Mouse (Mus musculus): Measurements from ENCODE around the gene Tmub2.
"Not testable (repeated sequence)": the region's sequence is repeated elsewhere in the genome, so short reads cannot be mapped to it uniquely, and the experiment has no call there.

The Tmub2 gene

DNA sequence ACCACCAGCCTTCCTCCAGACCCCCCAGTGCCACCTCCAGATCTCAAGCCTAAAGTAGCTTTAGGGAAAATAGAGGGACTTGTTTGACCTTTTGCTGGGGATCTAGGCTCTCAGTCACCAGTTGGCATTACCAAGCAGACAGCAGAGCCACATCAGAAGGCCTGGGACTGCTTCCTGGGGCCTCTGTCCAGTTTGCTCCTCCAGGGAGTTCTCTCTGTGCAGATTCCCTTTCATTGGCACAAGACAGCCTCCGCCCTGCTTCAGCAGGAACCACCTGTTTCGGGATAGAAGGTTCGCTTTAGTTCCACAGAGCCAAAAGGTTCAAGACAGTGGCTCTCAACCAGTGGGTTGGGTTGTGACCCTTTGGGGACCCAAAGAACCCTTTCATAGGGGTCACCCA lies 5.1 kb upstream of the Tmub2 start:
- DNase-seq, result no peak

DNA sequence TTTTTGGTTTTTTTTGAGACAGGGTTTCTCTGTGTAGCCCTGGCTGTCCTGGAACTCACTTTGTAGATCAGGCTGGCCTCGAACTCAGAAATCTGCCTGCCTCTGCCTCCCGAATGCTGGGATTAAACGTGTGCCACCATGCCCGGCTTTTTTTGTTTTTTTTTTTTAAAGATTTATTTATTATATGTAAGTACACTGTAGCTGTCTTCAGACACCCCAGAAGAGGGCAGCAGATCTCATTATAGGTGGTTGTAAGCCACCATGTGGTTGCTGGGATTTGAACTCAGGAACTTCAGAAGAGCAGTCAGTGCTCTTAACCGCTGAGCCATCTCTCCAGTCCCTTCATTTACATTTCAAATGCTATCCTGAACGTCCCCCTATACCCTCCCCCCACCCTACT lies 4.5 kb upstream of the Tmub2 start:
- not testable (repeated sequence) for DNase-seq

DNA sequence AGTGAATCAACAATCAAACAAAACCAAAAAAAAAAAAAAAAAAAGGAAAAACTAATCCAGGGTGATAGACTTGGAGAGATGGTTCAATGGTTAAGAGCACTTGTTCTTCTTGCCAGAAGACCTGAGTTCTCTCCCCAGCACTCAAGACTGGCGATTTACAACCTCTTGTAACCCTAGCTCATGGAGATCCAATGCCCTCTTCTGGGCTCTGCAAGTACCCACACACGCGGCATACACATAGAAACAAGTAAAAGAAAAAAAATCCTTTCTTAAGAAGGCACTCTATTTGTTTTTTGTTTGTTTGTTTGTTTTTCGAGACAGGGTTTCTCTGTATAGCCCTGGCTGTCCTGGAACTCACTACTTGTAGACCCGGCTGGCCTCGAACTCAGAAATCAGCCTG lies 809 bp upstream of the Tmub2 start:
- no peak for DNase-seq

DNA sequence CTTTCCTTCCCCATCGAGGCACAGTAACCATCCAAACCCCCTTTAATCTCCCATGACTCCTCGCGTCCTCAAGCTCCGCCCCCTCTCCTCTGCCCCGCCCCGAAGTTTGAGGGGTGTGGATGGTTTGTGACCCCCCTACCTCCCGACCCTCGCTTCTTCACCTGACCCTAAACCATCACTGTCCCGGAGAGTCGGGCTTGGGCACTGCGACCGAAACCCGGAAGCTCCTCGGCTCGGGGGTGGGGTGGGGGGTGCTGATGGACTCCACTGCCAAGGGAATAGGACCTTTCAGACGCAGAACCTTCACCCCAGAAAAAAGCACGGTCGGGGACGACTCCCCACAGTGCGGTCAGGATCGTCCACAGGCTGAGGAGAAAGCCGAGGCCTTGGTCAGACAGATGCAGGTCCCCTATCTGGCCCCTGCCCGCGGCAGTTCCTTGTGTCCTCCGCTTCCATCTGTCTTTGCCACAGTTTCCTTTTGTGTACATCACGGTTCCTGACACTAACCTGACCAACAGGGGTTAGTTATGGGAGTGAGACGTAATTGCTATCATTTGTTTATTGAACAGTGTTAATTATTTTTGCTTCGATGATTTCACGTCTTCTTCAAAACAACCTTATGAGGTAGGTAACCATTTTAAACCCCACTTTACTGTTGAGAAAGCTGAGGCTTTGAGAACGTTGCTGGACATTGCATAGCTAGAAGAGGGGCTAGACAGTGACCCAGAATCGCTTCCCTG lies 534 bp downstream of the Tmub2 start:
- DNase-seq, result peak in 1 of 2 experiments; percentile 53

DNA sequence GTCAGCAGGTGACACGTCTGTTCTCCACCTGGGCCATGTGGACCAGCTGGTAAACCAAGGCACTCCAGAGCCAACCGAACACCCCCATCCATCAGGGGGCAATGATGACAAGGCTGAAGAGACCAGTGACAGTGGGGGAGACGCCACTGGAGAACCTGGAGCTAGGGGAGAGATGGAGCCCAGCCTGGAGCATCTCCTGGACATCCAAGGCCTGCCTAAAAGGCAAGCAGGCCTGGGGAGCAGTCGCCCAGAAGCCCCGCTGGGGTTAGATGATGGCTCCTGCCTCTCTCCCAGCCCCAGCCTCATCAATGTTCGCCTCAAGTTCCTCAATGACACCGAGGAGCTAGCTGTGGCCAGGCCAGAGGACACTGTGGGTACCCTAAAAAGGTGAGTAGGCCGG lies 2.8 kb downstream of the Tmub2 start:
- no peak for DNase-seq

DNA sequence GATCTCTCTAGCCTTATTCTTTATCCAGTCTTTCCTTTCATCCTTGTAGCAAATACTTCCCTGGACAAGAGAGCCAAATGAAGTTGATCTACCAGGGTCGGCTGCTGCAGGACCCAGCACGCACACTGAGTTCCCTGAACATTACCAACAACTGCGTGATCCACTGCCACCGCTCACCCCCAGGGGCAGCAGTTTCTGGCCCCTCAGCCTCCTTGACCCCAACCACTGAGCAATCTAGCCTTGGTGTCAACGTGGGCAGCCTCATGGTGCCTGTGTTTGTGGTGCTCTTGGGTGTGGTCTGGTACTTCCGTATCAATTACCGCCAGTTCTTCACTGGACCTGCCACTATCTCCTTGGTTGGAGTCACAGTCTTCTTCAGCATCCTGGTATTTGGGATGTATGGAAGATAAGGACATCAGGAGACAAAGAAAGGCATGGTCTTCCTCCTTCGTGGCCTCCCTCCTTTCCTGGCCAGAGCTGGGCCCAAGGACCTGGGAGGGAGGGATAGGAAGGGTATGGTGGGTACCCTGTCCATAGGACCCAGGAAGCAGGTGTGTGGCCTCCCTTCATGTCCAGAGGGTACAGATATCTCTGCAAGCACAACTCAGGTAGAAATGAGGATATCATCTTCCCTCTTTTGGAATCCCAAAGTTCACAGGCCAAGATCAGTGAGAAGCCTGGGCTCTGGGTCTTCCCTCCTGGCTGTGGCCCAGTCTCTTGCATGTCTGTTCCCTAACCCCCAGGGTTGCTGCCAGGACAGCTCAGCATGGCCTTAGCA lies 3.5 kb downstream of the Tmub2 start:
- no peak for DNase-seq

DNA sequence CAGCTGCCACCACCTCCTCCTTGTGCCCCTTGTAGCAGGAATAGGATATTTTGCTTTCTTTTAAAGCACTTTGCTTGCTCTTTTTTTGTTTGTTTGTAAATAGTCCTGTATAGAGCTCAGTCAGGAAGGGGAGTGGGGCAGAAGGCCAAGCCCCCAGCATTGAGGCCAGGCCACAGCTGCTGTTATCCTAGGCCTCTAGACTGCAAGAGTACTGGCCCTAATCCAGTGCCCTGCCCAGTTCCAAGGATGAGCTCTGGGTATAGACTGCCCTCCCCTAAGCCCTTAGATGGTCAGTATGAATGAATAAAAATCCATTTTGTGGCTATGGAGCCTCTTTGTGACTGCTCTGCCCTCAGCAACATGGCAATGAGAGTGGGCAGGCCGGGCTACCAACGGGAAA lies 4.2 kb downstream of the Tmub2 start:
- DNase-seq, result no peak

DNA sequence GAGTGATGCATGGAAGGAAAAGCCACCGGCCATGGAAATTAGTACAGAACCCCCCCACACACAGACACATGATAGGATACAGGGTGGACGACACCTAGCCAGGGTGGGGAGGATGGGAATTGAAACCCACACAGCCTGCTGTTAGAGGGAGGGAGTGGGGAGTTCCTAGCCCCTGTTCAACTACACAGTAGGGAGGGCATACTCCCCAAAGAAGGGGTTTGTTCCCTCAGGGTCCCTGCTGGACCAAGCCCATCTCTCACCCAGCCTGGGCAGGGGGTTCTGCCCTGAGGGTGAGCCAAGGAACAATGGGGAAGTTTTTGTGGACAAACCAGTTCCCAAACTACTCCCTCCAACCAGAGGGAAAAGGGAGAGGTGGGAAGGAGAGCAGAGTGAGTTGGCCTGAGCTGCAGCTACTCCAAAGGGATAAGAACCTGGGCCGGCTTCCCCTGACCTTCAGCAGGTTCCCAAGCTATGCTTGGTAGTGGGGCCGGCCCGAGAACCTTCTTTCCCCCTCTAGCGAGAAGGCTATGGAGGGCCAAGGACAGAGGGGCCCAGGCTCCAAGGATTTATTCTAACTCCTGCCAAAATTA lies 4.9 kb downstream of the Tmub2 start:
- no peak for DNase-seq

DNA sequence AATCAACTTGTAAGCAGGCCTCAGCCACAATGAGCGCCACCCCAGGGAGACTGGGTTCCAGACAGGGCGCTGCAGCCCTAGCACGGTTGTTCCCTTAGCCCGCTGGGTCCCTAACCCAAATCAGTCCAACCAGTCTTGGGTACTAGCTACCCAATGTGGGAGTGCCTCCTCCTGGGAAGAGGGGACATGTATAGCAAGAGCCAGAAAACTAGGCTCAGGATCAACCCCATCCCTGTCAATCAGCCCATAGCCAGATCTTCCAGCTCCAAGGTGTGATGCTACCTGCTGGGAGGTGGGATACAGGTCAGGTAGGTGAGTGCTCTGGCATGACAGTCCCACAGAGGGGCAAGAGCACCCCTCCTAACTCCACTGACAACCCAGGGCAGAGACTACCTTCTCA lies 5.4 kb downstream of the Tmub2 start:
- DNase-seq, result no peak

DNA sequence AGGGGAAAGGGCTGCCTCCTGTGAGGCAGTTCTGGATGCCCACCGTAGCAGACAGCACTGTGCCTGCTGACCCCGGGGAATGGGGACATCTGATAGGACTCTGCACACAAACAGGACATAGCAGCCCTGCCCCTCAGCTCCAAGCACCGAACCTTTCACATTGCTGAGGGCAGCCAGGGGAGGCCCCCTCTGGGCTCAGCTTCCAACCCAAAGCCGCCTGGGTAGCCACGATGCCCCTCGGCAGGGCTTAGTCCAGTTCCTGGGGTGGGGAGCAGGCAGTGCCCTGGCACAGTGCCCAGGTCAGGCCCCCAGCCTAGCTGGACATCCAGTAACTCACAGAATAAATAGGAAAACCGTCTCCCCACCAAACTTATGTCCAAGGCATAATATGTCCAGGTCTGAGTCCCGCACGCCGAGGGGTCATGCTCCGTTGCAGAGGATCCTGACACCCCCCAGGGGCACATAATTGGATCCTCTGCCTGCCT lies 6.4 kb downstream of the Tmub2 start:
- DNase-seq, result no peak

DNA sequence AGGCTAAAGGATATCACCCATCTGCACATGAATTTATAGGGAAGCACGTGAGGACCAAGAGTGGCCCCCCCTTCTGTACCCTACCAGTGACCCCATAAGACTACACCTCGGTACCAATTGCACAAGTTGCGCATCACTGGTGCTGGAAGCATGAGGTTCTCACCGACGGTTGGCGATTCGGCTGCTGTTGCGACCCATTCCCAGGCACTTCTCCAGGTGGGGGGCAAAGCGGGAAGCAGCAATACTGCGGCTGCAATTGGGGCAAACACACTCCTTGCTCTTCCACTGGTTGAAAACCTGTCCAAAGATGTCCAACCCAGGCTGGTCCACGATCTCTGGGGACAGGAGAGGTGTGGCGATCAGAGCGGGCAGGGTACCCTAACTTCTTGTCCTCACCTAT lies 9.2 kb downstream of the Tmub2 start:
- no peak for DNase-seq

DNA sequence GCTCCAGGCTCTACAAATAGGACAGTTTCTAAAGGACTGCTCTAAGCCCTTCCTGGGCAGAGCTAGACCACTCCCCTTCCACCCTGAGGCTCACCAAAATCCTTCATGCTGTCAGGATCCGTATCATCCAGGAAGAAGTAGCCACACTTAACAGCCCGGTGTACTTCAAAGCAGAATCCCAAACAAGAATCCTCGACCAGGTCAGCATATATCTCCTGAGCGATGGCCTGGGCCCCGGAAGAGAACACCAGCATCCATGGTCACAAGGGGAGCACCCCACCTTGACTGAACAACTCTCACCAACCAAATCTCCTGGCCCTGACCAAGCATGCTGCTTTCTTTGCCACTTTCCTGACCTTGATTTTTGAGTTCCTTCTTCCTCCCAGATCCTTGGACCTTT lies 9.7 kb downstream of the Tmub2 start:
- no peak for DNase-seq

DNA sequence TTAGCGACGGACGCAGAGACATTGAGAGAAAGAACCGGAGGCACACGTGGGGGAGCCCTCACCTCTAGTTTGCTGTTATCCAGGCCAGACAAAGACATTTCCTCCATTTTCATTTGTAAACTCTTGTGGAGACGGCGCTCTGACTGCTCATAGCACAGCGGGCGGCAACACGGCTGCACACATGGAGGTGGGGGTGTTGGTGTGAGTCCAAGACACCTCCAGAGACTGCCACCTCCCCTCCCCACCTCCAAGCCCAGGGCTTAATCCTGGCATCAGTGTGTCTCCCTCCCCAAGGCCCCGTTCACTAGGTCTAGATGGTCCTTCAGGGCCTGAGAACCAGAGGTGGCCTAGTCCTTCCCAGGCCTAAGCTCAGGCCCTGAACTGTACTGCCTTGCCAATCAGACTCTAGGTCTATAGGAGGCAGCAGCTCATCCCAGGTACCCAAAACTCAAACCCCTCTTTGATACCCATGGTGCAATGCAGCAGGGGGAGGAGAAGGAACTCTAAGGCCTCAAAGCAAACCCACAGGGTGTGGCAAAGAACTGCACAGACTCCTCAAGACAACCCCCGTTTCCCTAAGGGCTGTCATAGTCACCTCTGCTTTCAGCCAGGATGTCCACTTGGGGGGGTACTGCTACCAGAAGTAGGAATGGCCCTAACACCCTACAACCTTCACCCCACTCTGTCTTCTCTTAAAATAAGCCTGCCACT lies 10.3 kb downstream of the Tmub2 start:
- peak; percentile 48 to 78 for DNase-seq

DNA sequence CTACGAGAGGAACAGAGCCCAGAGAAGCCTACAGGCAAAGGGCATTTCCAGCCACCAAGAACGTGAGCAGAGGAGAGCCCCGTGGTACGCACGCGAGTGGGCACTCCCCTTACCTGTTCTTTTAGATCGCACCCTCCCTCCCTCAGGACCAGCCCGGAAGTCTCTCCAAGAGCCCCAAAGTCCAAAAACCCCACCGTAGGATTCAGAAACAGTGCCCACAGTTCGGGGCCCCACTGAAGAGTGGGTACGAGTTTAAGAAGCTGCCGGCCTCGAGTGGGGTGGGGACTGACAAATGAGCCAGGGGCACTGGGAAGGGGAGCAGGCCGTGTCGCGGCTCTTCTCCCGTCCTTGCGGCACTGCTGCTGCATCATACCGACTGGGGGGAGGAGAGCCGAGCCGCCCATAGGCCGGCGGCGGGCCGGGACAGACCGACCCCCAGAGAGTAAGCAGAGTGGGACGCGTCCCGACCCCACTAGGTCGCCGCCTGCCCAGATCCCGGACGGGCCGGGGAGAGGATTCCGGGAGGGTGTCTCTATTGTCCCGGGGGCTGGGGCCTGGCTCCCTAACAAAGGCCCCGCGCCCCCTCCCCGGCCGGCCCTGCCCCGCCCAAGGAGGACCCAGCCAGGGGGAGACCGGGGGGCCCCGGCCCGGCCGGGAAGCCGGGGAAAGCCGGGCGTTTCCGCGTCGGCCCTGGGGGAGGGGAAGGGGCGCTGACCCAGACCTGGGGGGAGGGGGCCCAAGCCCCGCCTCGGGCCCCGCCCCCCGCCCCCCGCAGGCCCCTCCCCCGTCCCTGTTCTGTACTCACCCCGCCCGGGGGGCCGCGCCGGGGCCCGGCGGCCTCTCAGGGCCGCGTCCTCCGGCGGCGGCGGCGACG lies 11.1 kb downstream of the Tmub2 start:
- DNase-seq, result peak; percentile 65 to 69

DNA sequence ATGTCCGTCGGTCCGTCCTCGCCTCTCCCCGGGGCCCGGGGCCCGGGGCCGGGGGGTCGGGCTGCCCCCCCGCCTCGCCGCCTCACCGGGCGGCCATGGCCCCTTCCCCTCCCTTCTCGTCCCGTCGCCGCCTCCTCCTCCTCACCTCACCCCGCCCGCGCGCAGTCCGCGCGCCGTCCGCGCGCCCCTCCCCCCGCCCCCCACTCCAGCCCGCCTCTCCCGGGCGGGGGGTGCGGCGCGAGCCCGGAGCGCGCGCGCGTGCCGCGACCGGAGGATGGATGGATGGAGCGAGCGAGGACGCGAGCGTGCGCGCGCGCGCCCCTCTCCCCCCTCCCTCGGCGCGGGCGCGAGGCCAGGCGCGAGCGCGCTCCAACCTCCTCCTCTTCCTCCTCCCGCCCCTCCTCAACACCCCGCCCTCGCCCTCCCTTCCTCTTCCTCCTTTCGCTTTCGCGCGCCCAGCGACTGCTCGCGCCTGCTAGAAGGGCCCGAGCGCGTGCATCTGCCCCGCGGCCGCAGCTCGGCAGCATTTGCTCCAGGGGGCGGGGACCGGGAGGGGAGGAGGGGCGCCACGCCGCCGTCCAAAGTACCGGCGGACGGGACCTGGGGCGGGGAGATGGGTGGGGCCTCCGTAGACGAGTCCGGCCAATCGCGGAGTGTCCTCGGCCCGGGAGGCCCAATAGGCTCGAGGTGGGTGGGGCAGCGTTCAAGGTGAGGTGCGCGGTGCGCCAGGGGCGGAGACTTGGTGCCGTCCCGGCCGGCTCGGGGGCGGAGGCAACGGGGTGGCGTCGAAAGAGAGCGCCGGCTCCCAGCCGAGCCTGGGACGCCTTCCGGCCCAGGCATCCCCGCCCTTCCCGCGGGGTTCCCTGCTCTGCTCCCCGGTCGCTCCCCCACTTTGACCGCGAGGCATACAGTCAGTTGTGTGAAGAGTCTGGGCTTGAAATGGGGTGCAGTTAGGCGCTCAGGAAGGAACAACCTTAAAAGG lies 12.1 kb downstream of the Tmub2 start, which contains the start of gene Atxn7l3:
Gene Atxn7l3, minus strand, starts transcription at position 141 of the 982 bp plus-strand sequence.
- peak; percentile 99 to 100 for DNase-seq

DNA sequence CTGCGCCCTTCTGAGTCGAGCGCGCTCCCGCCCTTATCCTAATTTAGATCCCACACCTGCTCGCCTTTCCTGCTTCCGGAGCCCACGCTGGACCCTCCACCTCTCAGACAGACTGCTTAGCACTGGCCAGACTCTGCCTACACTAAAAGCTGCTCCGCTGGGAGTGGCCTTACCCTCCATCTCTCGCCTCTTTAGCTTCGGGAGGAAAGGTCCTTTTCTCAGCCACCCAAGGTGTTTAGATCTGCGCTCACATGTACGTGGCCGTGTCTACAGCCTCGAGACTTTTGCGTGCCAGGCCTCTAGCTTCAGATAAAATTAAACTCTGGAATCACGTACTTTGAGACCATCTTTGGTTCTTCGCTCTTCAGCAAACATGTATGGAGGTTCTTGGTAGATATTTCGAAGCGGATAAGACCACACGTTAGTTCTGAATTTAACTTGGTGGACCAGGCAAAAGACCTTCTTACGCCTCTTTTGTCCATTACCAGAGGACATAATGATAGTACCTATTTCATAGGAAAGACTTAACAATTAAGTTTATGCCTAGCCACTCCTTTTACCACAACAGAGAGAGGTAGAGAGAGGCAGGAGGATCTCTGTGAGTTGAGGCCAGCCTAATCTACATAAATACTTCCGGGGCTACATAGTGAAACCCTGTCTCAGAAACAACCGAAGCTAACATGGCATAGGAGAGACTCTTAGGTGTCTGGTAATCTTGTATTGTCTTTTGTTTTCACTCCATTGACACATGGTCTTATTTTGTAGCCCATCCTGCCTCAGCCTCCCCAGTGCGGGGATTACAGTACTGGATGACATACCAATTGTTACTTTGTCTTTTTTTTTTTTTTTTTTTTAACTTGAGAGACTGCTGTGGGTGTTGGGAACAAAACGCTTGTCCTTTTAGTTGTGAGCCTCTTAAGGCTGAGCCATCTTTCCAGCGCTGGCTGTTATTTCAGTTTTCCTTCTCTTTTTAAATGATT lies 13.1 kb downstream of the Tmub2 start:
- DNase-seq, result no peak

DNA sequence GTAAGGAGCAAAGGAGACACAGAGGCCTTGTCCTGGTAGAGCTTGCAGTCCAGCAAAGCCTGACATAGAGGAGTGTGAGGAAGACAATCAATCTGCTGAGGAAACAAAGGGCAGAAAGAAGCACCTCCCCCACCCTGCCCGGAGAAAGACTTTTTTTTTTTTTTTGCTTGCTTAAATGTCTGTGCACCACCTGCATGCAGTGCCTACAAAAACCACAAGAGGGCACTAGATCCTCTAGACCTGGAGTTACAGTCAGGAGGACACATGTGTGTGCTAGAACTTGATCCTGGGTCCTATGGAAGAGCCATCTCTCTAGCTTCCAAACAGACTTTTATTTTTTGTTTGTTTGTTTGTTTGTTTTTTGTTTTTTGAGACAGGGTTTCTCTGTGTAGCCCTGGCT lies 15.1 kb downstream of the Tmub2 start:
- DNase-seq, result no peak

DNA sequence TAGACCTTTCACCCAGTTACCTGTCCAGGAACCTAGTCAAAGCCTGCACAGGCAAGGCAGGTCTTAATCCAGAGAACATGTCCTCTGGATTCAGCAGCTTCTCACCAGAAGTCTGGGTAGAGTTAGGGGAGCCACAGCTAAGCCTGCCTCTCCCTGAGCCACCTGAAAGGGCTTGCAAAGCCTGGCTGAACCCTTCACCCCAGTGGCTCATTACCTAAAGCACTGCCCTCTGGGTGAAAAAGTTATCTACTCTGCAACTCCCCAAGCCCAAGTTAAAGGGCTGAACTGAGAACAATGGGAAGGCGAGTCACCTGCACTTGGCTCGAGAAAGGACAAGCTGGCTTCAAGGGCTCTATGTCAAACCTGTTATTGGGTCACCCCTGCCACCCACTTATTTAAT lies 19.4 kb downstream of the Tmub2 start:
- no peak for DNase-seq

DNA sequence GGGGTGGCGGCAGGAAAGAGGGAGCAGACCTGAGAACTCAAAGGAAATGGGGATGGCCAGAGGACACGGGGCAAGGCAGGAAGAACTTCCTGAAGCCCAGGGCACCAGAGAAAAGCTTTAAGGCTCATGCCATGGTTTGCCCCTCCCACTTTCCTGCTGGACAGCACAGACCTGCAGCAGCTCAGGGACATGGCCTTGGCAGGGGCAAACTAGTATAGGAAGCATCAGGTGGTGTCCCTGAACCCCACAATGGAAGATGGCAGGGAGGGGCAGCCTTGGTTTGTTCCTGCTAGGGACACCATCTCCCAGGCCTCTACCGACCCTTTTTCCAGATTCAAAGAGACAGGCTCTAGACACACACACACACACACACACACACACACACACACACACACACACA lies 20.6 kb downstream of the Tmub2 start:
- peak in 1 of 2 experiments; percentile 1 for DNase-seq

DNA sequence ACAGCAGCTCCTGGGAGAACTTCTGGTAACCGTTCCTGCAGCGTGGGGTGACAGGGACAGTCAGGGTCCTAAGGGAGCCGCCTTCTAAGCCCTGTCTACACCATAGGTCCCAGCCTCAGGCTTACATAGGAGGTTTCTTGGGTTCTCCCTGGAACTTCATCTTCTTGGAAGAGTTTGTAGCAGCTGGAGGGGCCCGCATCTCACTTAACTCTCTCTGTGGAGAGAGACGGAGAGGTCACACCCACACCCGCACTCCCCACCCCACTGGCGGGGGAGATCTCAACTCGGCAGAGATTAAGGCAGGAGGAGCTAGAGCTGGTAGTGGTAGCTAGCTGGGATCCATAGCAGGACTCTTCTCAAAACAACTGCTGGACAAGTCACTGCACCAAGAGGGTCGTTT lies 23.4 kb downstream of the Tmub2 start:
- DNase-seq, result no peak
